Mouse (Mus musculus) cerebellum, postnatal 25 days (tissue): ENCODE data around the gene Dimt1.
"Not testable (repeated sequence)": the region's sequence is repeated elsewhere in the genome, so short reads cannot be mapped to it uniquely, and the experiment has no call there.

ENCODE experiments used
- DNase-seq, 2 experiments: peaks; one replicate each; pipeline ENCODE4 v3.0.0; 2021; ENCODE audit warnings: mixed read lengths in 2 of 2

Dimt1 gene

GRCm38 (mm10) chr13:106946594-106947540 is at the start of gene Dimt1:
Gene Dimt1, plus strand, starts transcription at chr13:106947127.
- DNase-seq, result peak; percentile 94 to 96

GRCm38 (mm10) chr13:106904637-106905036 is 42.3 kb upstream of the Dimt1 start:
- no peak for DNase-seq

GRCm38 (mm10) chr13:106905154-106905553 is 41.8 kb upstream of the Dimt1 start:
- DNase-seq, result not testable (repeated sequence)

GRCm38 (mm10) chr13:106907273-106907672 is 39.7 kb upstream of the Dimt1 start:
- peak; percentile 19 to 36 for DNase-seq

- DNase-seq, result no peak
Measured at GRCm38 (mm10) chr13:106910096-106910495, 36.8 kb upstream of the Dimt1 start.

- DNase-seq, result no peak
Measured at GRCm38 (mm10) chr13:106913125-106913736, 33.7 kb upstream of the Dimt1 start.

GRCm38 (mm10) chr13:106918322-106919050 is 28.4 kb upstream of the Dimt1 start:
- DNase-seq, result no peak

GRCm38 (mm10) chr13:106925921-106926320 is 21.0 kb upstream of the Dimt1 start:
- not testable (repeated sequence) for DNase-seq

GRCm38 (mm10) chr13:106928296-106928695 is 18.6 kb upstream of the Dimt1 start:
- no peak for DNase-seq

- DNase-seq, result peak in 1 of 2 experiments; percentile 36
Measured at GRCm38 (mm10) chr13:106929201-106929600, 17.7 kb upstream of the Dimt1 start.

- DNase-seq, result no peak
Measured at GRCm38 (mm10) chr13:106935871-106936255, 11.1 kb upstream of the Dimt1 start.

GRCm38 (mm10) chr13:106936256-106937137 is 10.4 kb upstream of the Dimt1 start, which contains the start of gene Ipo11:
Gene Ipo11, minus strand, starts transcription at chr13:106936958.
- DNase-seq, result peak; percentile 92 to 96

- no peak for DNase-seq
Measured at GRCm38 (mm10) chr13:106937138-106937472, 9.8 kb upstream of the Dimt1 start.

GRCm38 (mm10) chr13:106941211-106941976 is 5.5 kb upstream of the Dimt1 start:
- DNase-seq, result no peak

GRCm38 (mm10) chr13:106942721-106943120 is 4.2 kb upstream of the Dimt1 start:
- DNase-seq, result no peak

GRCm38 (mm10) chr13:106945518-106945917 is 1.4 kb upstream of the Dimt1 start:
- no peak for DNase-seq

GRCm38 (mm10) chr13:106947583-106947982 is 656 bp downstream of the Dimt1 start:
- no peak for DNase-seq

GRCm38 (mm10) chr13:106954880-106955279 is 8.0 kb downstream of the Dimt1 start:
- no peak for DNase-seq

GRCm38 (mm10) chr13:106957554-106957953 is 10.6 kb downstream of the Dimt1 start:
- no peak for DNase-seq

- DNase-seq, result no peak
Measured at GRCm38 (mm10) chr13:106958286-106958685, 11.4 kb downstream of the Dimt1 start.

- no peak for DNase-seq
Measured at GRCm38 (mm10) chr13:106960557-106960956, 13.6 kb downstream of the Dimt1 start.
